Comparison of ENCODE assay signal across 22 mouse cellular contexts in genomic region chr2:20588631-20589030, GRCm38 (mm10).
A peak's percentile ranks its signal among the peaks of the same experiment; 100 is the strongest.
DNase-seq lines count a peak whose midpoint lies in the region; ATAC-seq and TF ChIP-seq lines count a peak whose summit lies in the region.
"Had no signal": no experiment of that assay in that cellular context is flagged by ENCODE, and none has a peak within 500 bp of the region (broad histone marks: within the 10 kb centered on the region; RNA-seq: fewer than 3 reads in every experiment).

No protein-coding gene starts in this region.

- TF ChIP-seq EP300 in CH12.LX (IDR thresholded peaks at IDR 0.05; ENCODE audit: low read length) = 0 out of 2 replicates have a peak, but pooled peaks have one; percentile 32

- TF ChIP-seq CTCF in CH12.LX (conservative IDR thresholded peaks at IDR 0.05 in 1 of 2, IDR thresholded peaks at IDR 0.05 in 1 of 2; ENCODE audit: low read depth in 2 of 2, low read length in 2 of 2) = no peak

- peak overlapping the region; percentile 34 for H3K9ac ChIP-seq in CH12.LX (ENCODE audit: insufficient read depth, low read depth)
- no peak overlapping the region for H3K9ac ChIP-seq in midbrain, embryonic 13.5 days (replicated peaks)

- no peak for TF ChIP-seq RAD21 in CH12.LX (IDR thresholded peaks at IDR 0.05; ENCODE audit: low read depth, low read length)

- in situ Hi-C loops in CH12.LX (cut with MboI; ENCODE audit: low pct_ligation_motif_present, low pct_unique_long_range_greater_than_20kb, low sequenced_read_pairs) = no loop called here

- dilution Hi-C loops in CH12.LX (cut with MboI; ENCODE audit: extremely low pct_ligation_motif_present, extremely low pct_unique_long_range_greater_than_20kb, low sequenced_read_pairs) = no loop called here

- H3K27ac ChIP-seq in CH12.LX (ENCODE audit: insufficient read depth, low read depth) = peak overlapping the region; percentile 87
- no peak overlapping the region for H3K27ac ChIP-seq in midbrain, embryonic 13.5 days

- DNase-seq in heart, adult 11 months = peak; percentile 14
- DNase-seq in heart, adult 8-10 months (ENCODE audit: low spot score) = no peak
- peak; percentile 56 for DNase-seq in A20 (ENCODE audit: low read depth, low spot score)
- peak; percentile 76 for DNase-seq in CH12.LX (ENCODE audit: extremely low read depth)
- DNase-seq: adrenal gland, adult 2 months; adrenal gland, adult 8-10 months; adrenal gland, postnatal 10 days; adrenal gland, postnatal 14 days; adrenal gland, postnatal 25 days; adrenal gland, postnatal 36 days; B cell, adult 2 months; cerebellum, adult 11 months; cerebellum, adult 11-12 months; cerebellum, adult 18-20 months; cerebellum, adult 2 months; cerebellum, adult 8-10 months had no signal

- no peak overlapping the region for H3K4me3 ChIP-seq in CH12.LX (replicated peaks in 1 of 3; ENCODE audit: low read depth in 2 of 3, low read length in 2 of 3, poor library complexity in 1 of 3)
- H3K4me3 ChIP-seq in midbrain, embryonic 13.5 days (replicated peaks) = no peak overlapping the region

- H3K9me3 ChIP-seq in CH12.LX (replicated peaks; ENCODE audit: low read length) = peaks cover 3% of the 10 kb centered on the region
- H3K9me3 ChIP-seq in midbrain, embryonic 13.5 days = 0 out of 2 replicates have a peak, but pooled peaks cover 5% of the 10 kb centered on the region
- H3K9me3 ChIP-seq: G1E had no signal

- peaks cover 2% of the 10 kb centered on the region; the same call in 1 of the 2 replicates for H3K79me2 ChIP-seq in CH12.LX (replicated peaks; ENCODE audit: control insufficient read depth, extremely low read depth, insufficient read depth, poor library complexity, severe bottlenecking)

- peak overlapping the region; percentile 96 for H3K4me2 ChIP-seq in CH12.LX (ENCODE audit: insufficient read depth, low read depth, poor library complexity, severe bottlenecking)
- no peak overlapping the region for H3K4me2 ChIP-seq in midbrain, embryonic 13.5 days (replicated peaks)

- peaks cover 14 to 50% of the 10 kb centered on the region in 2 experiments for H3K4me1 ChIP-seq in CH12.LX (ENCODE audit: control insufficient read depth in 1 of 2, insufficient read depth in 2 of 2)
- H3K4me1 ChIP-seq in midbrain, embryonic 13.5 days (replicated peaks) = no peaks in the 10 kb centered on the region

- no peak for ATAC-seq in frontal cortex, adult (ENCODE audit: low TSS enrichment)
- no peak for ATAC-seq in midbrain, embryonic 13.5 days
- ATAC-seq: activated CD4-positive, CD25-positive, alpha-beta regulatory T cell, adult 4 months; CD4-positive, CD25-positive, alpha-beta regulatory T cell, adult 4 months; Patski had no signal

- TF ChIP-seq POLR2A in CH12.LX (IDR thresholded peaks at IDR 0.05; ENCODE audit: low read depth, low read length) = peak; percentile 37; the same call in 1 of the 2 replicates

- H3K27me3 ChIP-seq in CH12.LX (replicated peaks) = no peaks in the 10 kb centered on the region
- no peaks in the 10 kb centered on the region for H3K27me3 ChIP-seq in midbrain, embryonic 13.5 days
- H3K27me3 ChIP-seq: Patski had no signal

- peaks cover 0 to 6% of the 10 kb centered on the region in 2 experiments for H3K36me3 ChIP-seq in CH12.LX (replicated peaks in 1 of 2; ENCODE audit: control insufficient read depth in 1 of 2, insufficient read depth in 1 of 2, low read length in 1 of 2)
- H3K36me3 ChIP-seq in midbrain, embryonic 13.5 days = no peaks in the 10 kb centered on the region
- H3K36me3 ChIP-seq: G1E had no signal

TF ChIP-seq in CH12.LX, 34 proteins besides CTCF, POLR2A, EP300 and RAD21:
- TF ChIP-seq TCF12 (IDR thresholded peaks at IDR 0.05; ENCODE audit: low read depth, low read length) (peak; percentile 59; the same call in 1 of the 2 replicates), MEF2A (IDR thresholded peaks at IDR 0.05; ENCODE audit: borderline replicate concordance, low read depth, low read length) (peak; percentile 45; the same call in 1 of the 2 replicates), PAX5 (IDR thresholded peaks at IDR 0.05; ENCODE audit: low read length) (no peak), ZC3H11A (IDR thresholded peaks at IDR 0.05; ENCODE audit: low read depth, low read length) (no peak), ZNF384 (IDR thresholded peaks at IDR 0.05; ENCODE audit: low read depth, low read length) (no peak), CHD2 (IDR thresholded peaks at IDR 0.05; ENCODE audit: low read length) (no peak), TBP (conservative IDR thresholded peaks at IDR 0.05; ENCODE audit: low read depth, low read length) (0 out of 2 replicates have a peak, but pooled peaks have one; percentile 60), JUND (conservative IDR thresholded peaks at IDR 0.05; ENCODE audit: low read depth, low read length) (peak; percentile 36; the same call in 1 of the 2 replicates)
